Mouse (Mus musculus): Measurements from ENCODE around the gene Ppat. TPM values are rescaled to one million over a fixed set of nuclear protein-coding genes. Genes with fewer than 3 reads are reported as not detected.

The Ppat gene
- total RNA-seq, 4 experiments from 2014 or later, result 21.7 to 26.1 (median 25.5) TPM

GRCm38 (mm10) chr5:76884107-76884506 lies 67.3 kb downstream of the Ppat start:
- DNase-seq (ENCODE audit: low spot score in 2 of 2), result no peak

DNA sequence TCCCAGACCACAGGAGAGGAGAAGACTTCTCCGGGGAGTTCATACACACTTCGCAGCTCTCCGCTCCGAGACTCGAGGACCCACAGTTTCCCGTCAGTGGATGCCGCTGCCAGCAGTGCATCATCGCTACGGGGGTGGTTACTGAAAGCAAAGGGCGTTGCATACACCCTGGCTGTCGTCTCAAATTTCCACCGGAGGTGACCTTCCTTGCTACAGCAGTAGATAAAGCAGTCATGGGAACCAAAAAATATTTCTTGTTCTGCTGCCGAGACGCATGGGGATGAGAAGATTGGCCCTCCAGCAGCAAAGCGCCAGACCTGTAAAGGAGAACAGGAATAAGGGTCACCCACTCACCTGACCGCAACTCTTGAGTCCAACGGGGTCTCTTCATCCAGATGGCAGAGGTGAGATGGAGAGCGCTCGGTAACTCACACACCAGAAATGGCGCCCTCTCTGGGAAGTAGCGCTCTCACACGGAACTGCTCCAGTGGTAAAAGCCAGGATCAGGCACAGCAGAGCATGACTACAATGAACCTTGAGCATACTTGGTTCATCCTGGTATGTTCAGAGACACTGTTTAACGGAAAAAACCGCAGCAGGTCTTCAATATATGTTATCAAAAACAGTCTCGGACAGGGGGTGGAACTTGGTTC lies 75.1 kb downstream of the Ppat start:
- no peak for DNase-seq (ENCODE audit: low spot score in 2 of 2)

- DNase-seq (ENCODE audit: low spot score in 2 of 2), result no peak
Observed at GRCm38 (mm10) chr5:76869553-76869952, 81.8 kb downstream of the Ppat start.

GRCm38 (mm10) chr5:76868693-76869286 lies 82.6 kb downstream of the Ppat start:
- no peak for DNase-seq (ENCODE audit: low spot score in 2 of 2)

DNA sequence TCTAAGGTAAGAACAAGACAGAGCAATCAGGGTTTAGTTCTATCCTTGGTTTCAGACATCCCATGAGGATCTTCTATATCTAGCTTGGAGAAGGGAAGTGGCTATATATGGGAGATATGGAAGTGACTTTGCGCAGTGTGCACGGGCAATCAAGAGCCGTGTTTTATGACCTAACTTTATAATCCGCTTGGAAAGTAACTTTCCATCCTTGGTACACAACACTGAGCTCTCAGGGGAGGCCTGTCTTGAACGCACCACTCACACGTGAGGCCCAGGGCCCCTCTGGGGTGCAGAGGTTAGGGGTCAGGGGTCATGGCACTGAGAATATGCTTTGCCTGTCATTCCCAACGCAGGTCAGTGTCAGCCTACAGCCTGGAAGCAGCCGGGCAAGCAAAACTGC lies 84.6 kb downstream of the Ppat start:
- DNase-seq (ENCODE audit: low spot score in 2 of 2), result no peak

Other genes with a start within 250 kb of the Ppat start
- gene Aasdh, start 46.1 kb downstream of the Ppat start, total RNA-seq (2022), result 10 to 100 TPM in 3 of 4 experiments, 1 to 10 TPM in 1; 8.6 to 14.5 (median 12.0) TPM
- 100 to 1,000 TPM; 150 to 159 (median 158) TPM for gene Paics, start 271 bp downstream of the Ppat start, total RNA-seq (2022)
- gene Srp72, start 23.1 kb upstream of the Ppat start, total RNA-seq (2022), result 10 to 100 TPM; 46.9 to 53.4 (median 49.4) TPM
- gene Arl9, start 52.5 kb upstream of the Ppat start, total RNA-seq (2022), result not detected
- not detected for gene Thegl, start 64.4 kb upstream of the Ppat start, total RNA-seq (2022)
- gene Hopx, start 163.5 kb upstream of the Ppat start, total RNA-seq (2022), result 1 to 10 TPM; 1.2 to 2.7 (median 2.2) TPM

All from gastrocnemius, adult 8-10 months (tissue).